Mouse (Mus musculus) thymus, adult 18-20 months (tissue): ENCODE results near the gene Slc25a16.
"Not testable (repeated sequence)": the region's sequence is repeated elsewhere in the genome, so short reads cannot be mapped to it uniquely, and the experiment has no call there.

Experiments used
- DNase-seq, 2 experiments: peaks; one replicate each; pipeline ENCODE4 v3.0.0; 2022; ENCODE audit warnings: mixed read lengths in 2 of 2

Slc25a16 gene

DNA sequence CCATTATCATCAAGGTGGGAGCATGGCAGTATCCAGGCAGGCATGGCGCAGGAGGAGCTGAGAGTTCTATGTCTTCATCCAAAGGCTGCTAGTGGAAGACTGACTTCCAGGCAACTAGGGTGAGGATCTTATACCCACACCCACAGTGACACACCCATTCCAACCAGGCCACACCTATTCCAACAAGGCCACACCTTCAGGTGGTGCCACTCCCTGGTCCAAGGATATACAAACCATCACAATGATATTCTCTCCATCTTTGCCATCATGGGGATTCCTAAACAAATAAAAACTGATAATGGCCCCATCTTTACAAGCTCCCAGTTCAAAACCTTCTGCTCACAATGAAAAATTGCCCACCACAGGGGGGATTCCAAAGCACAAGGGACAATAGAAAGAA is 11.5 kb upstream of the Slc25a16 start, which contains the start of gene Tet1:
Gene Tet1 (minus strand): TSS at position 101 of the 400 bp plus-strand sequence.
- not testable (repeated sequence) for DNase-seq

GRCm38 (mm10) chr10:62911120-62911519 is 9.3 kb upstream of the Slc25a16 start:
- DNase-seq = no peak

- DNase-seq = no peak
These were observed 1.4 kb upstream of the Slc25a16 start for GRCm38 (mm10) chr10:62918985-62919384.

DNA sequence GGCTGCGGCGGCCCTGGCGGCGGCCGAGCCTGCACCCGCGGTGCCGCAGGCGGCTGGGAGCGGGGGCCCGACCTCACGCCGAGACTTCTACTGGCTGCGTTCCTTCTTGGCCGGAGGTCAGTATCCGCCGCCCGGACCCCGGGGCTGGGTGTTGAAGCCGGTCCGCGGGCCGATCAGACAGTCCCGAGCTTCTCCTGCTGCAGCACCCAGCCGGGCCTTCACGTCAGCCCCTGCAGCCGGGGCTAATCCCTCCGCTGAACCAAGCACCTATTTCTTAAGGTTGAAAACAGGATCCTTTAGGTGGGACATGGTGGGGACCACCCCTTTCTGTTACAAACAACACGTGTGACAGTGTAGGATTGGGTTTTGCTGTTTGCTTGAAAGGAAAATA is 328 bp downstream of the Slc25a16 start:
- no peak for DNase-seq

DNA sequence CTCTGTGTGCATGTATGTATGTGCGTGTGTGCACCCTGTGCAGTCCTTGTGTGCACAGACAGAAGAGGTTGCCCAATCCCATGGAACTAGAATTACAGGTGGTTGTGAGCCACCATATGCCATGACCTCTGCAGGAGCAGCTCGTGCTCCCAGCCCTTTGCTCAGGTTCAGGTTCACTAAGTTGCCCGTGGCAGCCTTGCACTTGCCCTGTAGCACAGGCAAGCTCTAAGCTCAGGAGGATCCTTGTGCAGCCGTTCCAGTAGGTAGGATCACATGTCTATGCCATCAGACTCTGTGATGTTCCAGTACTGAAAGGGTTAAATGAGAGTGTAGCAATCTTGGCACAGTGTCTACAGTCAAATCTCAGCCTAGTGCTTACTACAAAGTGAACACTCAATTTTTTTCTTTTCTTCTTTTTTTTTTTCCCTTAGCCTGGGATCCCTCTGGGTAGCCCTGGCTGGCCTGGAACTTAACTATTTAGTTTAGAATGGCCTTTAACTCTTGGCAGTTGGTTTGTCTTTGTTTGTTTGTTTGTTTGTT is 3.7 kb downstream of the Slc25a16 start:
- no peak for DNase-seq

DNA sequence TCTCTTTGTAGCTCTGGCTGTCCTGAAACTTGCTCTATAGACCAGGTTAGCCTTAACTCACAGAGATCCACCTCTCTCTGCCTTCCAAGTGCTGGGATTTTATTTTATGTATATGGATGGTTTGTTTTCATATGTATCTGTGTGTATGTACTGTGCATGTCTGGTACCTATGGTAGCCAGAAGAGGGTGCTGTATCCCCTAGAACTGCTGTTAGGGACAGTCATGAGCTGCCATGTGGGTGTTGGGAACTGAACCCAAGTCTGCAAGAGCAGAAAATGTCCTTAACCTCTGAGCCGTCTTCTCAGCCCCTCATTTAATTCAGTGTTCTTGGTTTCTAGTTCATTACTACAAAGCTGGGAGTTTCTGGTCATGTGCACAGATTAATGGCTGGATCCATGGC is 11.9 kb downstream of the Slc25a16 start:
- no peak for DNase-seq

DNA sequence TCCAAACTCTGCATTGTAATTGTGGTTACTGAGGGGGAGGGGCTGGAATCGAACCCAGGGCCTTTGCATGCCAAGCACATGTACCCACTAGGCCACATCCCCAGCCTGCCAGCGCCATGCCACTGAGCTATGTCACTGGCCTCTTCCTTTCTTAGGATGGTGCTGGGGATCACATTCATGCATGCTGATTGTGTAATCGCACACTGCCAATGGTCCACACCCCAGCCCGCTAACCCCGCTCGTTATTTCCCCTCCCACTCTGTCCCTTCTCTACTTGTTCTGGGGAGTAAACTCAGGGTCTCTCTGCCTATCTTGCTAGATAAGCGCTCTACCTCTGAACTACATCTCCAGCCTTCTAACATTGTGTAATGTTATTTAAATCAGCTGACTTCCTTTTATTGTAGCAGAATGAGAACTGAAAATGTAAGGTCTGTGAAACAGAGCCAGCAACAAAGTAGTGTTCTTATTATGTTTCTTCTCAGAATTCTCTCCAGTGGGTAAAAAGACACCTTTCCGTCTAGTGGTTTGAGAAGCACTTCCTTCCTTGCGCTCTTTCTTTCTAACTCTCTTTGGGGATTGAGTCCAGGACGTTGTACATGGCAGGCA is 24.6 kb downstream of the Slc25a16 start:
- DNase-seq = no peak

DNA sequence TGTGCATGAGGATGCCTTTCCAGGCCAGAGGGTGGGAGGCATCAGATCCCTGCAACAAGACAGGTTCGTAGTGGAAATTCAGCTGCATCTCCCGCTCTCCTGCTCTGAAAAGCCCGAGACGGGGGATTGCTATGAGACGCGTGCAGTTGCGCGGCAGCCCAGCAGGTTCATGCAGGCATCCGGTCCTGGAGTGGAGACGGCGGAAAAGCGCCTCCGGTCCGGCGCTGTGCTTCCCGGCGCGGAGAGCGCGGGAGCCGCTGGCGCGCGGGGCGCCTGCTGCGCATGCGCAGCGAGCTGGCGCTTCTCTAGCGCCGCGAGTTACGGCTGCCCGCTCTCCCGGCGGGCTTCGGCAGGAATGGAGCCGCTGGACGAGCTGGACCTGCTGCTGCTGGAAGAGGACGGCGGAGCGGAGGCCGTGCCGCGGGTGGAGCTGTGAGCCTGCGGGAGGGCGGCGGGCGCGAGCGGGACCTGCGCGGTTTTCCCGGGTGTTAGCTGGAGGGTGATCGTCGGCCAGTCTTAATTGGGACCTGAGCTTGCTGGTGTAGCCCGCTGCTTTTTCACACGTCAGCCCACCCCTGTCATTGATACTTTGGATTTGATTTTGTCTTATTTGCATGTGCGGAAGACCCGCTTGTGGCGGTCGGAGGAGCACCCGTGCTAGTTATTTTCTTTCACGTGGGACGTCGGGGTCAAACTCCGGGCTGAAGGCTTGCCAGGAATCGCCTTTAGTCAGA is 26.5 kb downstream of the Slc25a16 start, which contains the start of gene Dna2:
Gene Dna2 (plus strand): TSS at position 289 of the 734 bp plus-strand sequence.
- DNase-seq = peak; percentile 57 to 65

DNA sequence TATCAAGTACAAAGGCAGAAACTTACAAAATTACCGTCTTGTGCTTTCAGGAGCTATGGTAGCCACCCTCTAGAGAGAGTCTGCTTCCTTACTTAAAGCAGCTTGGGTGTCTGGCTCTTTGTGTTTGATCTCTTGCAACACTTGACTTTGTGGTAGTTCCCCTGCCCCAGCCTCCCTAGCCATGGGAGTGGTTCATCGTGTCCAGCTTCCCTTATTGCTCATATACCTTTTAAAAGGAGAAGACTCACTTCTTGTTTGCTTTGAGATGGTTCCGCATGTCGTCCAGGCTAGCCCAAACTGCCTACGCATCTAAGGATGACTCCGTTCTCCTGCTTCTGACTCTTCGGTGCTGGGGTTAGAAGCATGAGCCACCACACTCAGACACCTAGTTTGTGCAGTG is 28.1 kb downstream of the Slc25a16 start:
- DNase-seq = no peak

DNA sequence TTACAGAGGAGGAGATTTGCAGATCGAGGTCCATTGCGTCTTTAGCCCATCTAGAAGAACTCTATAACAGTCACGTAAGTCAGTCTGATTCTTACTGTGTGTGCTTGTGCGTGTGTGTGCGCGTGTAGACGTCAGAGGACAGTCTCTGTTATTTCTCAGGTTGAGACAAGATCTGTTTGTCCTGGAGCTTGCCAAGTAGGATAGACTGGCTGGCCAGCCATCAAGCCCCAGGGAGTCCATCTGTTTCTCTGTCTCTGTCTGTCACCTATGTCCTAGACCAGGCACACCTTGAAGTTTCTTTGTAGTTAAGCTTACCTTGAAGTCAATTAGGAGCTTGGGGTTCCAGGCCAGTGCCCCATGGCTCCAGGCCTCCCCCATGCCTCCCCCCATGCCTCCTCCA is 43.5 kb downstream of the Slc25a16 start:
- no peak for DNase-seq

DNA sequence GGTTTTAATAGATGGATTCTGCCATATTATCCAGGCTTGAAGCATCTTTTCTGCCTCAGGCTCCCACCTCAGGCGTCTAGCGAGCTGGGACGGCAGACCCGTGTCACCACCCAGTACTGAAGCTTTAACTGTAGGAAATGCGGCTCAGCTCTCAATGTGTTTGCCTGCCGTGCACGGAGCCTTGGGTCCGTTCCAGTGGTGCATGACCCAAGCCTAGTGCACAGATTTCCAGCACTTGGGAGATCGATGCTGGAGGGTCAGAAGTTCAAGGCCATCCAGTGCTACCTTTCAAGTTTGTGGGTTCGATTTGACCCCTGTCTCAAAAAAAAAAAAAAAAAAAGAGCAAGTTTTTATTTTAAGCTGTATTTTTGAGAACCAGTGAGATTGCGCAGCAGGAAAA is 45.4 kb downstream of the Slc25a16 start:
- no peak for DNase-seq

- DNase-seq = no peak
These were observed 45.9 kb downstream of the Slc25a16 start for GRCm38 (mm10) chr10:62966291-62966690.

- no peak for DNase-seq
These were observed 51.4 kb downstream of the Slc25a16 start for GRCm38 (mm10) chr10:62971821-62972220.

DNA sequence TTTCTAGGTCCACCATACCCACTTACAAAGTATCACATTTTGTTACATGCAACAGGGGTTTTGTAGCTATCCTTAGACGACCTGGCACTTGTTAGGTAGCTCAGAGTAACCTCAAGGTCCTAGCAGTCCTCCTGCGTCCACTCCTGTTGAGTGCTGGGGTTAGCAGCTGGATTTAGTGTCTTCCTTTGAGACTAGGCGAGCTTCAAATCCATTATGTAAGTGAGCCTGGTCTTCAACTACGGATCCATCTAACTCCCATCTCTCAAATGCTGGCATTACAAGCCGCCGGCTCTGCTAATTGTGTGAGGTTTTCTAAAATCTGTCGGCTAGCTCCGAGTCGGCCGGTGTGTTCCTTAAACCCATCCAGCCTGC is 59.2 kb downstream of the Slc25a16 start:
- DNase-seq = no peak

DNA sequence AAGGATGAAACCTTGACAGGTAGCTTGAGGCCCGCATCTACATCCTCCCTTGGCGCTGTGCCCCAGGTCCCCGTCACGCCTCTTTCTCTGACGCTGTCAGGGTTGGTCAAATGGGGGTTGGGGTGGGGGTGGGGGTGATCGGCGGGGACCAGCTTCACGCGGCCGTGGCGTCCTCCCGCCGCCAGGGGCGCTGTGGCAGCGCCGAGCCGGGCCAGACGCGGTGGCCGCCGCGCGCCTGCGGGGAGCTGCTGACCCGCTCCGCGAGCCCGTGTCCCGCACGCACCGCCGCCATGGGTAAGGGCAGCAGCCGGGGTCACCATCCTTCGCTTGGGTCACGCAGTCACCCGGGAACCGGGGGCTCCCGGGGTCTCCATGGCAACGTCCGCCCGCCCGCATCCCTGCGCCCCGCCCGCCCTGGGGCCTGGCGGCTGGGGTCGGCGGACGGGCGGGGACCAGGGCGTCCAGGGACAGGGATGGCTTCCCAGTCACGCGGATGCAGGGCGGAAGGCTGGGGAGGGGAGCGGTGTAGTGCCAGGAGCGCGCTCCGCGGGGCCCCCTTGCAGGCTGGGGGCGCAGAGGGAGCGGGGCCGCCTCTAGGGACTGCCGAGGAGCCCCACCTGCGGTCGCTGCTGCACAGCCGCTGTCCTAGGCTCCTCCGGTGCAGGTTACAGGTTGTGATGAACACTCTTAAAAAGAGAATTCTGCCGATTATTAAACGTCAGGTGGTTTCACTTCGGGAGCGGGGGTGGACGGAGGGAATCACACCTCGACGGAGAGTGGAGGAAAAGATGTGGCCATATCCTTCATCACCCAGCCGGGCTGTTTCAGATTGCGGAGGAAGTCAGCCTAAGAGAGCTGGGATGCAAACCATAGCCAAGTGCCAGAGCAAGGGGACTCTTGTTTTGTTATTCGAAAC is 59.9 kb downstream of the Slc25a16 start, which contains the start of gene Rufy2:
Gene Rufy2 (plus strand): TSS at position 185 of the 916 bp plus-strand sequence.
- peak; percentile 61 to 76 for DNase-seq

GRCm38 (mm10) chr10:62984072-62984471 is 63.6 kb downstream of the Slc25a16 start:
- peak; percentile 14 to 54 for DNase-seq

DNA sequence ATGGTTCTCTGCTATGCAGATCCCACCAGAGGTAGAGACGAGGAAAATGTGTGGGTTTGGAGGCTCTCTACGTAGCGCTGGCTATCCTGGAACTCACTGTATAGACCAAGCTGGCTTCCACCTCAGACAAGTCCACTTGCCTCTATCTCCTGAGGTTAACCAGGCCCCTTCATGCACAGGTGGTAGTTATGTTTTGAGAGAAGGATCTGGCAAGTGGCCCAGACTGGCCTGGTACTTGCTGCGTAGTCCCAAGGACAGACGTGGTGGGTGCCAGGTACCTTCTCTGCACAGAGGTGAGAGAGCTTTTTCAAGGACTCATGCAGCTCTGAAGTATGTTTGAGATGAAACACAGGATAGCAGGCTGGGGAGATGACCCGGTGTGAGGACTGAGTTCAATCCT is 64.1 kb downstream of the Slc25a16 start:
- DNase-seq = no peak

DNA sequence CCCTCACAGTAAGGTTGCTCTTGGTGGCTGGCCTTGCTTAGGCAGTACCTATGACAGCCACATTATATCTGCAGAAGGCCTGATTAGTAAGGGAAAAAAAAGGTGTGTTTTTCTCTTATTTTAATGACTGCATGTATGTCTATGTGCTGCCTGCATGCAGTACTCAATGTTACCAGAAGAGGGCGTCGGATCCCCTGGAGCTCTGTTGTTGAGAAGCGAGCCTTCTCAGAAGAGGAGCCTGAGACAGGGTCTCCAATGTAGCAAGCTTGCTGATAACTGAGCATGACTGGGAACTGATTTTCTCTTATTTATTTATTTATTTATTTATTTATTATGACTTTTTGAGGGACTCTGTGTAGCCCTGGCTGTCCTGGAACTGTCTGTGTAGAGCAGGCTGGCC is 66.9 kb downstream of the Slc25a16 start:
- no peak for DNase-seq

DNA sequence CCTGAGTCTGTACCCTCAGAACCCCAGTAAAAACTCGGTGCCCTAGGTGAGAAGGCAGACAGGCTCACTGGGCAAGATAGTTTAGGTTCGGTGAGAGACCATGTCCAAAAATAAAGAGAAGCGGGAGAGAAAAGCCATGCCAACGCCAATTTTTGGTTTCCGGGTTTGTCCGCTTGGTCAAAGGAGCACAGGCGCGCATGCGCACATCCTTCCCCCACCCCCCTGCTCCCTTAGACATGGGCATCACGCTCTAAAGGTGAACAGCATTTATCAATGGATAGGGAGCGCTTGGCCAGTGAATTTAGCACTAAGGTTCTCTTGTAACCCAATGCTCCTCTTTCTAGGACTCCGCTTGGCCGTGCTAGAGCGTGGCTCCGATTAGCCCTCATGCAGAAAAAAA is 70.2 kb downstream of the Slc25a16 start:
- no peak for DNase-seq

GRCm38 (mm10) chr10:62993991-62994390 is 73.6 kb downstream of the Slc25a16 start:
- DNase-seq = no peak
